Mouse (Mus musculus): ENCODE data around the gene Lhfpl3. TPM values are rescaled to one million over a fixed set of nuclear protein-coding genes. Genes with fewer than 3 reads are reported as not detected.
"Not testable (repeated sequence)": the region's sequence is repeated elsewhere in the genome, so short reads cannot be mapped to it uniquely, and the experiment has no call there.

The Lhfpl3 gene
- 1.2 and 1.3 TPM in 2 replicates for polyA plus RNA-seq (2014; fragmentation: Nextera tagmentation; extraction: Ambion mirVana)

DNA sequence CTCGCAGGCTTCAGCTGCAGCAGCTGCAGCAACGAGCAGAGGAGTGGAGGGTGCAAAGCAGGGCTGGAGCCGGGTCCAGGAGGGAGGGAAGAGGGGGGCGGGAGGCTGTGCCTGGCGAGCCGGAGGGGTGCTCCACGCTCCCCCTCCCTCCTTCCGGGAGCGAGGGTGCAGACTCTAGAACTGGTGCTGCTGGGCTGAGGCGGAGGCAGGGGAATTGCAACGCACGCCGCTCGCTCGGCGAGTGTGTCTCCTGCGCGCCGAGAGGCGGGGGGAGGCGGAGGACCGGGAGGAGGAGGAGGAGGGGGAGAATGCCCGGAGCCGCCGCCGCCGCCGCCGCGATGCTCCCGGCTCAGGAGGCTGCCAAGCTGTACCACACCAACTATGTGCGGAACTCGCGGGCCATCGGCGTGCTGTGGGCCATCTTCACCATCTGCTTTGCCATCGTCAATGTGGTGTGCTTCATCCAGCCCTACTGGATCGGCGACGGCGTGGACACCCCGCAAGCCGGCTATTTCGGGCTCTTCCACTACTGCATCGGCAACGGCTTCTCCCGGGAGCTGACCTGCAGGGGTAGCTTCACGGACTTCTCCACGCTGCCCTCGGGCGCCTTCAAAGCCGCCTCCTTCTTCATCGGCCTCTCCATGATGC lies at the start of gene Lhfpl3:
TSS of gene Lhfpl3 (plus strand) at position 175 of the 648 bp plus-strand sequence.
- H3K27me3 ChIP-seq (ENCODE audit: control insufficient read depth, insufficient read depth, low read length): peaks cover 9% of the 10 kb centered on the region
- H3K4me1 ChIP-seq (ENCODE audit: control insufficient read depth, insufficient read depth, low read length): 0 out of 2 replicates have a peak, but pooled peaks cover 9% of the 10 kb centered on the region
- under 1% methylated on average over 44 of the region's 53 CpGs for WGBS
- ATAC-seq (ENCODE audit: low FRiP score) (peak; percentile 92), DNase-seq (ENCODE audit: low spot score, missing footprints) (peak; percentile 95)
- H3K4me2 ChIP-seq: peak within 1 kb of the TSS; percentile 99
- H3K9ac ChIP-seq (ENCODE audit: low read length): peak within 1 kb of the TSS; percentile 73
- no peaks in the 10 kb centered on the region for H3K36me3 ChIP-seq (ENCODE audit: control insufficient read depth, insufficient read depth, low read length)
- H3K4me3 ChIP-seq (ENCODE audit: low read depth, low read length): peak within 1 kb of the TSS; percentile 62
- no peak within 1 kb of the TSS for H3K27ac ChIP-seq (ENCODE audit: low read depth, low read length)
- H3K9me3 ChIP-seq (ENCODE audit: control insufficient read depth, low read length): no peaks in the 10 kb centered on the region

DNA sequence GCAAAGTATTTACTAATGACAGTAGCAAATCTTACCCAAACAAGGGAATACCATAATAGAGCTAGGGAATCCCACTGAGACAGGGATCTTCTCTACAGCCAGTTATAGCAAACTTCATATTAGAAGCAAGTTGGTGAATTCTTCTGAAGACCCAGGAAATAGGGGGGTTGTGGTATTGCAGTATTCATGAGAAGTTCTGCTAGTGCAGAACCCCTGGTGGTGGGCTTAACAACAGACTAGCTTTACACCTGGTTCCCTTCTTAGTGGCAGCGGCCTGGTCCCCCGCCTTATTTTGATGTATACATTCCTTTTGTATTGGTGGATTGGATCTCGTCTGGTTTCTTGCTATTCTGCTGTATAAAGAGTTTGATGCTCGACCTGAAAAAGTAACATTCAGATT lies 39.6 kb upstream of the Lhfpl3 start:
- DNase-seq (ENCODE audit: low spot score, missing footprints); H3K9me3 ChIP-seq (ENCODE audit: control insufficient read depth, low read length); H3K27ac ChIP-seq (ENCODE audit: low read depth, low read length); H3K4me1 ChIP-seq (ENCODE audit: control insufficient read depth, insufficient read depth, low read length); H3K4me2 ChIP-seq; H3K27me3 ChIP-seq (ENCODE audit: control insufficient read depth, insufficient read depth, low read length); H3K9ac ChIP-seq (ENCODE audit: low read length); ATAC-seq (ENCODE audit: low FRiP score); H3K4me3 ChIP-seq (ENCODE audit: low read depth, low read length); H3K36me3 ChIP-seq (ENCODE audit: control insufficient read depth, insufficient read depth, low read length): not testable (repeated sequence)
- WGBS: 83% methylated on average over 4 of the region's 4 CpGs

DNA sequence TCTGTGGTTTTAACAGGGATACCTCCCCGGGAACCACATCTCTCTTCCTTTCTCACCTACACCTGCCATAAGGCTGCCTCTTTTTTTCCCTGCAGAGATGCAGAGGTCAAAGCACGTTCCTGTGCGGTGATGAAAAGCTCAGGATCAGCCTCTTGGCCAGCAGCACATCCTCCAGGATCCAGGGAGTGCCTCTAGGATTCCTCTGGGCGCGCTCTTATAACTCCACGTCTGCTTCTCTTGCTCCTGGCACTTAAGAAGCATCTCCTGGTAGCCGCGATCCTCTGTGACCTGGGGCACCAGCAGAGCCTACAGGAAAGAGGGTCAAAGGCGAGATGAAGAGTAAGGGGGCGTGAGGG lies 352 bp upstream of the Lhfpl3 start:
- Histone ChIP-seq H3K27me3 (ENCODE audit: control insufficient read depth, insufficient read depth, low read length) (peaks cover 9% of the 10 kb centered on the region), H3K4me1 (ENCODE audit: control insufficient read depth, insufficient read depth, low read length) (0 out of 2 replicates have a peak, but pooled peaks cover 9% of the 10 kb centered on the region), H3K9me3 (ENCODE audit: control insufficient read depth, low read length) (no peaks in the 10 kb centered on the region), H3K4me2 (peak overlapping the region; percentile 99), H3K36me3 (ENCODE audit: control insufficient read depth, insufficient read depth, low read length) (no peaks in the 10 kb centered on the region), H3K4me3 (ENCODE audit: low read depth, low read length) (peak overlapping the region; percentile 62), H3K9ac (ENCODE audit: low read length) (peak overlapping the region; percentile 73), H3K27ac (ENCODE audit: low read depth, low read length) (no peak overlapping the region)
- ATAC-seq (ENCODE audit: low FRiP score) (no peak; the same call in 1 of the 2 replicates), DNase-seq (ENCODE audit: low spot score, missing footprints) (peak; percentile 82)
- WGBS: 3% methylated on average over 10 of the region's 10 CpGs

DNA sequence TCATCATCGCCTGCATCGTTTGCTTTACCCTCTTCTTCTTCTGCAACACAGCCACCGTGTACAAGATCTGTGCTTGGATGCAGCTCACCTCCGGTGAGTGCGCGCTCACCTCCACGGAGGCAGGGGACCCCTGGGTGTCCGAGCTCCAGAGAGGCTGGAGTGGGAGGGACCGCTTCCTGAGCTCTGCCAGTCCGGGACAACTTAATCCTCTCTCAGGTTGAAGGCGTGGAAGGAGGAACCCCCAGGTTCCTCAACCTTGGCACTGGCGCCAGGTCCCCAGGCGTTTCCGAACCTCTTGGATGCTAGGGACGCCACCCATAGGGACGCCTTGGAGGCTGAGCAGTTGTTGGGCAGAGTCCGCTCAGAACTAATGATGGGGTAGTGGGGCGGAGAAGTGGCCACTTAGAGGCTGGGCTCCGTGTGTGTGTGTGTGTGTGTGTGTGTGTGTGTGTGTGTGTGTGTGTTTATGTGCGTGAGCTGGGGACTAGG lies 718 bp downstream of the Lhfpl3 start:
- WGBS: 0% methylated on average over 20 of the region's 20 CpGs
- Histone ChIP-seq H3K4me1 (ENCODE audit: control insufficient read depth, insufficient read depth, low read length) (0 out of 2 replicates have a peak, but pooled peaks cover 9% of the 10 kb centered on the region), H3K27me3 (ENCODE audit: control insufficient read depth, insufficient read depth, low read length) (peaks cover 9% of the 10 kb centered on the region), H3K4me3 (ENCODE audit: low read depth, low read length) (peak overlapping the region; percentile 62), H3K27ac (ENCODE audit: low read depth, low read length) (no peak overlapping the region), H3K9ac (ENCODE audit: low read length) (peak overlapping the region; percentile 73), H3K4me2 (peak overlapping the region; percentile 99), H3K36me3 (ENCODE audit: control insufficient read depth, insufficient read depth, low read length) (no peaks in the 10 kb centered on the region), H3K9me3 (ENCODE audit: control insufficient read depth, low read length) (no peaks in the 10 kb centered on the region)
- ATAC-seq (ENCODE audit: low FRiP score) (peak; percentile 61), DNase-seq (ENCODE audit: low spot score, missing footprints) (peak; percentile 93)

GRCm38 (mm10) chr5:22747305-22747704 lies 1.4 kb downstream of the Lhfpl3 start:
- ATAC-seq (ENCODE audit: low FRiP score): no peak
- H3K27me3 ChIP-seq (ENCODE audit: control insufficient read depth, insufficient read depth, low read length): peaks cover 9% of the 10 kb centered on the region
- 4% methylated on average over 7 of the region's 7 CpGs for WGBS
- H3K4me1 ChIP-seq (ENCODE audit: control insufficient read depth, insufficient read depth, low read length): 0 out of 2 replicates have a peak, but pooled peaks cover 9% of the 10 kb centered on the region
- DNase-seq (ENCODE audit: low spot score, missing footprints): peak; percentile 88
- no peak overlapping the region for H3K9ac ChIP-seq (ENCODE audit: low read length)
- H3K27ac ChIP-seq (ENCODE audit: low read depth, low read length): no peak overlapping the region
- no peaks in the 10 kb centered on the region for H3K36me3 ChIP-seq (ENCODE audit: control insufficient read depth, insufficient read depth, low read length)
- H3K4me2 ChIP-seq: peak overlapping the region; percentile 99
- peak overlapping the region; percentile 62 for H3K4me3 ChIP-seq (ENCODE audit: low read depth, low read length)
- H3K9me3 ChIP-seq (ENCODE audit: control insufficient read depth, low read length): no peaks in the 10 kb centered on the region

- ATAC-seq (ENCODE audit: low FRiP score) (no peak), DNase-seq (ENCODE audit: low spot score, missing footprints) (no peak)
- Histone ChIP-seq H3K36me3 (ENCODE audit: control insufficient read depth, insufficient read depth, low read length) (no peaks in the 10 kb centered on the region), H3K27ac (ENCODE audit: low read depth, low read length) (no peak overlapping the region), H3K27me3 (ENCODE audit: control insufficient read depth, insufficient read depth, low read length) (no peaks in the 10 kb centered on the region), H3K4me3 (ENCODE audit: low read depth, low read length) (no peak overlapping the region), H3K9me3 (ENCODE audit: control insufficient read depth, low read length) (no peaks in the 10 kb centered on the region), H3K4me1 (ENCODE audit: control insufficient read depth, insufficient read depth, low read length) (no peaks in the 10 kb centered on the region), H3K4me2 (no peak overlapping the region), H3K9ac (ENCODE audit: low read length) (no peak overlapping the region)
- WGBS: 40% methylated on average over 3 of the region's 3 CpGs
Measured at GRCm38 (mm10) chr5:22757261-22757660, 11.4 kb downstream of the Lhfpl3 start.

- H3K4me3 ChIP-seq (ENCODE audit: low read depth, low read length): no peak overlapping the region
- H3K27me3 ChIP-seq (ENCODE audit: control insufficient read depth, insufficient read depth, low read length): no peaks in the 10 kb centered on the region
- 58% methylated on average over 1 of the region's 1 CpGs for WGBS
- DNase-seq (ENCODE audit: low spot score, missing footprints): no peak
- H3K9me3 ChIP-seq (ENCODE audit: control insufficient read depth, low read length): no peaks in the 10 kb centered on the region
- no peak overlapping the region for H3K27ac ChIP-seq (ENCODE audit: low read depth, low read length)
- H3K9ac ChIP-seq (ENCODE audit: low read length): no peak overlapping the region
- H3K4me2 ChIP-seq: no peak overlapping the region
- ATAC-seq (ENCODE audit: low FRiP score): no peak
- H3K36me3 ChIP-seq (ENCODE audit: control insufficient read depth, insufficient read depth, low read length): no peaks in the 10 kb centered on the region
- H3K4me1 ChIP-seq (ENCODE audit: control insufficient read depth, insufficient read depth, low read length): no peaks in the 10 kb centered on the region
Measured at GRCm38 (mm10) chr5:22770726-22771125, 24.9 kb downstream of the Lhfpl3 start.

- Histone ChIP-seq H3K9me3 (ENCODE audit: control insufficient read depth, low read length) (no peaks in the 10 kb centered on the region), H3K4me3 (ENCODE audit: low read depth, low read length) (no peak overlapping the region), H3K36me3 (ENCODE audit: control insufficient read depth, insufficient read depth, low read length) (no peaks in the 10 kb centered on the region), H3K4me2 (no peak overlapping the region), H3K9ac (ENCODE audit: low read length) (no peak overlapping the region), H3K4me1 (ENCODE audit: control insufficient read depth, insufficient read depth, low read length) (no peaks in the 10 kb centered on the region), H3K27ac (ENCODE audit: low read depth, low read length) (no peak overlapping the region), H3K27me3 (ENCODE audit: control insufficient read depth, insufficient read depth, low read length) (no peaks in the 10 kb centered on the region)
- DNase-seq (ENCODE audit: low spot score, missing footprints) (no peak), ATAC-seq (ENCODE audit: low FRiP score) (no peak)
- WGBS: 78% methylated on average over 1 of the region's 1 CpGs
Measured at GRCm38 (mm10) chr5:22795361-22795760, 49.5 kb downstream of the Lhfpl3 start.

DNA sequence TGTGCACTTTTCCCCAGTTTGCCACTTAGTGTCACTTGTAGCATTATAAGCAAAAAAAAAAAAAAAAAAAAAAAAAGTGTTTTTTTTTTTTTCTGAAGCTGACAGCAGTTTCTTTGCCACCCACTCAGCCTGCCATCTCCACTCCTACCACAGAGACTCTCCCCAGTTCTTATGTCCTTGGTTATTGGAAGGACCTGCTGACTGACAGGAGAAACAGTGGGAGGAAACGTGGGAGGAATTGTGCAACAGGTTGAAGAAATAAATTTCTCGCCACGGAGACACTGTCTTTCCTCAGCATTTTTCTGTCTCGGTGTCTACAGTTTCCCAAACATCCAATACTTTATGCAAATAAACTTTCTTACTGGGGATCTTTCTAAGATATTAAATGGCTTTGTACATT lies 67.6 kb downstream of the Lhfpl3 start:
- no peaks in the 10 kb centered on the region for H3K4me1 ChIP-seq (ENCODE audit: control insufficient read depth, insufficient read depth, low read length)
- no peak overlapping the region for H3K4me3 ChIP-seq (ENCODE audit: low read depth, low read length)
- H3K36me3 ChIP-seq (ENCODE audit: control insufficient read depth, insufficient read depth, low read length): no peaks in the 10 kb centered on the region
- no peak overlapping the region for H3K9ac ChIP-seq (ENCODE audit: low read length)
- H3K27ac ChIP-seq (ENCODE audit: low read depth, low read length): no peak overlapping the region
- ATAC-seq (ENCODE audit: low FRiP score) (no peak), DNase-seq (ENCODE audit: low spot score, missing footprints) (no peak)
- WGBS: 81% methylated on average over 4 of the region's 4 CpGs
- no peaks in the 10 kb centered on the region for H3K27me3 ChIP-seq (ENCODE audit: control insufficient read depth, insufficient read depth, low read length)
- H3K9me3 ChIP-seq (ENCODE audit: control insufficient read depth, low read length): no peaks in the 10 kb centered on the region
- H3K4me2 ChIP-seq: no peak overlapping the region

All from midbrain, embryonic 11.5 days (tissue).